Mouse (Mus musculus) C2C12 (cell line): ENCODE data around the gene Pld2. TPM values are rescaled to one million over a fixed set of nuclear protein-coding genes. Genes with fewer than 3 reads are reported as not detected.

ENCODE experiments used
- H3K27me3 ChIP-seq: one replicate; pipeline ENCODE4 v1.6.1; 2011; ENCODE audit not compliant: control insufficient read depth, insufficient read depth, insufficient read length
- H3K36me3 ChIP-seq: one replicate; pipeline ENCODE4 v1.6.1; 2011; ENCODE audit not compliant: control insufficient read depth, insufficient read depth
- H3K4me3 ChIP-seq: one replicate; pipeline ENCODE4 v1.5.1; 2011; ENCODE audit warnings: mild to moderate bottlenecking, control low read depth; ENCODE audit not compliant: poor library complexity, insufficient read depth, severe bottlenecking
- H3K79me2 ChIP-seq: one replicate; pipeline ENCODE4 v1.6.1; 2011; ENCODE audit not compliant: control insufficient read depth, insufficient read depth
- H3K79me3 ChIP-seq: one replicate; pipeline ENCODE4 v1.6.1; 2011; ENCODE audit warnings: low read depth, control low read depth
- H3ac ChIP-seq: one replicate; pipeline ENCODE3; 2011; ENCODE audit warnings: low read depth; ENCODE audit not compliant: control insufficient read depth, insufficient read length
- CEBPB ChIP-seq: IDR thresholded peaks from one replicate; pipeline ENCODE4 v1.6.1; 2011; ENCODE audit warnings: low read depth, mild to moderate bottlenecking, control low read depth, moderate library complexity
- CTCF ChIP-seq: IDR thresholded peaks from one replicate; pipeline ENCODE4 v1.5.1; 2011; ENCODE audit not compliant: control insufficient read depth, insufficient read depth, insufficient read length
- FOSL1 ChIP-seq: IDR thresholded peaks from one replicate; pipeline ENCODE4 v1.8.0; 2011; ENCODE audit warnings: mild to moderate bottlenecking, low read length; ENCODE audit not compliant: poor library complexity, insufficient read depth, severe bottlenecking
- MAX ChIP-seq: IDR thresholded peaks from one replicate; pipeline ENCODE4 v1.6.1; 2011; ENCODE audit warnings: mild to moderate bottlenecking, control low read depth
- MYOD1 ChIP-seq: IDR thresholded peaks from one replicate; pipeline ENCODE4 v1.6.1; 2011; ENCODE audit warnings: low read depth; ENCODE audit not compliant: control insufficient read depth, insufficient read length
- MYOG ChIP-seq: IDR thresholded peaks from one replicate; pipeline ENCODE4 v1.6.1; 2011; ENCODE audit not compliant: control insufficient read depth, insufficient read length; ENCODE audit errors: extremely low read depth
- USF1 ChIP-seq: IDR thresholded peaks from one replicate; pipeline ENCODE4 v1.6.1; 2011; ENCODE audit warnings: low read depth, mild to moderate bottlenecking, control low read depth, moderate library complexity
- polyA plus RNA-seq: library from polyadenylated mRNA; unstranded; fragments of >200 nt; fragmentation: generic; extraction: Trizol; gene quantifications from one replicate; pipeline ENCODE4 v1.2.1, GENCODE M21; 2012; ENCODE audit warnings: missing spikeins

Pld2 gene
- polyA plus RNA-seq, 1 experiment = 9.3 TPM

- H3ac ChIP-seq = no peak overlapping the region
- H3K79me2 ChIP-seq = peaks cover 51% of the 10 kb centered on the region
- H3K27me3 ChIP-seq = no peaks in the 10 kb centered on the region
- no peak overlapping the region for H3K4me3 ChIP-seq
- H3K36me3 ChIP-seq = peaks cover 25% of the 10 kb centered on the region
- no peak for TF ChIP-seq CTCF
- TF ChIP-seq MAX = no peak
- no peak for TF ChIP-seq CEBPB
- no peak for TF ChIP-seq USF1
- TF ChIP-seq MYOD1 = no peak
- TF ChIP-seq FOSL1 = no peak
- no peak for TF ChIP-seq MYOG
- peaks cover 15% of the 10 kb centered on the region for H3K79me3 ChIP-seq
Observed at GRCm38 (mm10) chr11:70594253-70594989, 54.6 kb downstream of the Pld2 start.

DNA sequence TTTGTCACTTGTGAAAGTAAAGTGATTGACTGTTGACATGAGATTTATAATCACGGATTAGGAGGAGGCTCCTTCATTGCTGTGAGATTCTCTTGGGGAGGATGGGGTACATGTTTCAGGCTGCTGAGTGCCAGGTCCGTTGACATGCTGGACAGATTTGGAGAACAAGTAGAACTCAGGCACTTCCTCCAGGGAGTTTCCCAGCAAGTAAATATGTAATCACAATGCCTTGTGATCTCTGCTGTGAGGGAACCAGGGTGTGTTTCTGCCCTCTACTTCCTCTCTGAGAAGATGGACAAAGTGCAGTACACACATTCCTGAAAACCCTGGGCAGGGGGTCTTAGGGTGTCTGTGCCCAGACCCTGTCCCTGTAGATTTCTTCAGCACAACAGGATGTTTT is 55.8 kb downstream of the Pld2 start:
- Histone ChIP-seq H3K36me3 (peaks cover 25% of the 10 kb centered on the region), H3K79me3 (peaks cover 8% of the 10 kb centered on the region), H3ac (no peak overlapping the region), H3K27me3 (no peaks in the 10 kb centered on the region), H3K4me3 (no peak overlapping the region), H3K79me2 (peaks cover 39% of the 10 kb centered on the region)
- TF ChIP-seq CTCF = no peak
- TF ChIP-seq FOSL1 = no peak
- no peak for TF ChIP-seq MYOD1
- no peak for TF ChIP-seq MAX
- no peak for TF ChIP-seq MYOG
- no peak for TF ChIP-seq USF1

DNA sequence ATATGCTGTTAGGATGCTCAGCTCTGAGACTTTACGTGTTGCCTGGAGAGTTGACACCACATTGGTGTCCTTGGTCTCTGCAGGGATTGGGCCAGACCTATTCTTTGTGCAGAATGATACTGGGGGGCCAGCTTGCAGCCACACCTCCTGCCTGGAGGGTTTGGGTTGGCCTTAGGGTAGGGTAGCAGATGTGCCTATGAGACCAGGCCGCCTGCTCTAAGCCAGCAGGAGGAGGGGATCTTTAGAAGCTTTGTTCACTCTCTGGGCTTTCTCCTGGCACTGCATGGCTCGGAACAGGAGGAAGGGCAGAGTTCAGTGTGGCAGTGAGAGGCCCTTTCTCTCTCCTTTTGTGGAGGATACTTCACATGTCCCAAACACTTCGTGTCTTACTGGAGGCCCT is 56.2 kb downstream of the Pld2 start:
- H3K79me3 ChIP-seq = peaks cover 4% of the 10 kb centered on the region
- no peaks in the 10 kb centered on the region for H3K27me3 ChIP-seq
- TF ChIP-seq FOSL1 = no peak
- TF ChIP-seq MYOG = no peak
- TF ChIP-seq CEBPB = no peak
- TF ChIP-seq CTCF = no peak
- no peak for TF ChIP-seq USF1
- TF ChIP-seq MAX = no peak
- no peak for TF ChIP-seq MYOD1
- H3K4me3 ChIP-seq = no peak overlapping the region
- H3K79me2 ChIP-seq = peaks cover 35% of the 10 kb centered on the region
- peaks cover 25% of the 10 kb centered on the region for H3K36me3 ChIP-seq
- H3ac ChIP-seq = no peak overlapping the region

- Histone ChIP-seq H3K36me3 (peaks cover 36% of the 10 kb centered on the region), H3K79me2 (peaks cover 24% of the 10 kb centered on the region), H3ac (no peak overlapping the region), H3K79me3 (peaks cover 2% of the 10 kb centered on the region), H3K4me3 (no peak overlapping the region), H3K27me3 (no peaks in the 10 kb centered on the region)
- no peak for TF ChIP-seq MYOG
- no peak for TF ChIP-seq CEBPB
- TF ChIP-seq FOSL1 = no peak
- TF ChIP-seq CTCF = no peak
- TF ChIP-seq MAX = no peak
- TF ChIP-seq MYOD1 = no peak
- no peak for TF ChIP-seq USF1
Observed at GRCm38 (mm10) chr11:70597301-70597700, 57.4 kb downstream of the Pld2 start.

- no peaks in the 10 kb centered on the region for H3K27me3 ChIP-seq
- no peak overlapping the region for H3K4me3 ChIP-seq
- H3K79me3 ChIP-seq = peaks cover 2% of the 10 kb centered on the region
- H3ac ChIP-seq = no peak overlapping the region
- H3K79me2 ChIP-seq = peaks cover 12% of the 10 kb centered on the region
- peaks cover 36% of the 10 kb centered on the region for H3K36me3 ChIP-seq
- TF ChIP-seq MYOG (no peak), FOSL1 (no peak), CTCF (no peak), USF1 (no peak), CEBPB (no peak), MAX (no peak), MYOD1 (no peak)
Observed at GRCm38 (mm10) chr11:70598451-70598953, 58.6 kb downstream of the Pld2 start.
